Mouse (Mus musculus): ENCODE results near the gene Ccdc7a.
A peak's percentile ranks its signal among the peaks of the same experiment; 100 is the strongest.
"Not testable (repeated sequence)": the region's sequence is repeated elsewhere in the genome, so short reads cannot be mapped to it uniquely, and the experiment has no call there.

Ccdc7a gene

DNA sequence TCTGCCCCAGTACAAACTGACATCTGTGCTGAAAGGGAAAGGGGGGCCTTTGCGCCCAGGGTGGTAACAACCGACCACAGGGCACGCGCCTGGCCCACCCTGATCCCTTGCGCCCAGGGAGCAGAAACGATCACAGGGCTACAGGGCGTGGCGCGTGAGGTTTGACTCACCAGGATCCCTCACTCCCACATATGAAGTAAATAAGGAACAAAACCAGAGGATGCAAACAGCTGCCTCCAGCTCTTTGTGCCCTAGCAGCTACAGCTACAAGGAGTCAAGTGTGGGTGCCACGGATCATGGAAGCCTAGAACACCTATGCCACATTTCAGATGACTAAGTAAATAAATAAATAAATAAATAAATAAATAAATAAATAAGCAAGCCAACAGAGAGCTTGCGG lies at the start of gene Ccdc7a:
Gene Ccdc7a, minus strand, starts transcription at position 101 of the 400 bp plus-strand sequence.
- DNase-seq (ENCODE audit: inconsistent ontology term), result not testable (repeated sequence)

DNA sequence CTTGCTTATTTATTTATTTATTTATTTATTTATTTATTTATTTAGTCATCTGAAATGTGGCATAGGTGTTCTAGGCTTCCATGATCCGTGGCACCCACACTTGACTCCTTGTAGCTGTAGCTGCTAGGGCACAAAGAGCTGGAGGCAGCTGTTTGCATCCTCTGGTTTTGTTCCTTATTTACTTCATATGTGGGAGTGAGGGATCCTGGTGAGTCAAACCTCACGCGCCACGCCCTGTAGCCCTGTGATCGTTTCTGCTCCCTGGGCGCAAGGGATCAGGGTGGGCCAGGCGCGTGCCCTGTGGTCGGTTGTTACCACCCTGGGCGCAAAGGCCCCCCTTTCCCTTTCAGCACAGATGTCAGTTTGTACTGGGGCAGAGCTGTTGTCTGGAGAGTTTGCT lies 1.5 kb upstream of the Ccdc7a start, which contains the start of gene Ccdc7b:
Gene Ccdc7b, plus strand, starts transcription at position 301 of the 400 bp plus-strand sequence.
- not testable (repeated sequence) for DNase-seq (ENCODE audit: inconsistent ontology term)

DNA sequence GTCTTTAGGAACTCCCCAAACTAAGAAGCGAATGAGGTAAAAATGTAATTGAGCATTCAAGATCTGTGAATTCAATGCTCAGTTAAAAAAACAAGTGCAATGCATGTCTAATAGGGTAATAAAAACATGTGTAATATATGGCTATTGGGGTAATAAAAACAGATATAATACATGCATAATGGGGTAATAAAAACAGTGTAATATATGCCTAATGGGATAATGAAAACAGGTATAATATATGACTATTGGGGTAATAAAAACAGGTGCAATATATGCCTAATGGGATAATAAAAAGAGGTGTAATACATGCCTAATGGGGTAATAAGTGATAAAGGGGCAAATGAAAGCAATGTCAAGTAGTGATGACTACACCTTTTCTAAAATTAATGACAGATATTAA lies 73.9 kb downstream of the Ccdc7a start:
- DNase-seq (ENCODE audit: inconsistent ontology term), result no peak

DNA sequence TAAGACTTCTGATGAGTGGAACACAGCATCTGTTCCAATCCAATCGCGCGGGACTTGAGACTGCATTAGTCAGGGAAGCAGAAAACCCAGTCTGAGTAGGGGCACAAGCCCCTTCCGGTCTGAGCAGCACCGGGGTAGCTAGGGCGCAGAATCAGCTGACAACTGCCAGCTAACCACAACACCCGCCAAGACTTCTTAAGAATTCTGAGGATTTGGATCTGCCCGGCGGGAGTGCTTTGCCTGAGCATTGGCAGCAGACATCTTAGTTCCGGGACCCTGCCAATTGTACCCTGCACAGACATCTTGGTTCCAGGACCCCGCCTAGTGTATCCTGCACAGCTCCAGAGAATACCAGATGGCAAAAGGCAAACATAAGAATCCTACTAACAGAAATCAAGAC lies 116.4 kb downstream of the Ccdc7a start:
- not testable (repeated sequence) for DNase-seq (ENCODE audit: inconsistent ontology term)

DNA sequence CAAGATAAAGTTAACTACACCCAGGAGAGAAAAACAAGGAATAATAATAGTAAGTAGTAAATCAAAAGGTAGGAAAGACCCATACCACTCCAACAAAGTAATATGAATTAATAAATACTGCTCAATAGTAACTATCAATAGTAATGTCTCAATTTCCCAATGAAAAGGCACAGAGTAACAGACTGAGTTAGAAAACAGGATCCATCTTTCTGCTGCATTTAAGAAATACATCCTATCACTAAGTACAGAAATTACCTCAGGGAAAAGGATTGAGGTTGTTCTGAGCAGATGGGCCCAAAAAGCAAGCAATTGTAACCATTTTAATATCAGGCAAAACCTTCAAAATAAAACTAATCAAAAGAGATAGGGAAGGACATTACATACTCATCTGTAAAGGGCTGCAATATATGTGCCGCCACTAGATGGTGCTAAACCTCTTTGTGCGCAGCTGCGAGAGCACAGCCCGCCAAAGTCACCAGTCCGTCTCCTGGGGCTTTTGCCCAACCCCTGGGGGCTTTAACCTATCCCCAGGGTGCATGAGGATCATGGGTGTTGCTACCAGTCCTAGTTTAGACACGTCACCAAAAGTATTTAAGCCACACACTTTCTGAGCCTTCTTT lies 124.2 kb downstream of the Ccdc7a start:
- peak; percentile 4 for DNase-seq (ENCODE audit: inconsistent ontology term)

DNA sequence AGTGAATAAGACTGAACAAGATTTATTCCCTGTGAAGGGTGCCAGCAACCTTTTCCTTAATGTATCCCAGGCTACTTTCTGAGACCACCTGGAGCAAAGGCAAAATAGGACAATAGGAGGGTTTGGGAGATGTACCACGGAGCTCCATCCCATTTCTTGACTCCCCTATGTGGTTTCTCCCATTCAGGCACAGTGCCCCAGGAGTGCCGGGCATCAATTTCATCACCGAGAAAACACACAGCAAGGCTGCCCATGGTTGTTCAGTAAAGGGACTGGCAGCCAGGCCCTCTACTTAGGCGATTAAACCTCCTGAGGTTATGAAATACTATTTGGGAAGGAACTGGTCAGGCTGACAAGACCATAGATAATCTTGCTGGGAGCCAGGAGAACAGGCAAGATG lies 131.9 kb downstream of the Ccdc7a start:
- no peak for DNase-seq (ENCODE audit: inconsistent ontology term)

DNA sequence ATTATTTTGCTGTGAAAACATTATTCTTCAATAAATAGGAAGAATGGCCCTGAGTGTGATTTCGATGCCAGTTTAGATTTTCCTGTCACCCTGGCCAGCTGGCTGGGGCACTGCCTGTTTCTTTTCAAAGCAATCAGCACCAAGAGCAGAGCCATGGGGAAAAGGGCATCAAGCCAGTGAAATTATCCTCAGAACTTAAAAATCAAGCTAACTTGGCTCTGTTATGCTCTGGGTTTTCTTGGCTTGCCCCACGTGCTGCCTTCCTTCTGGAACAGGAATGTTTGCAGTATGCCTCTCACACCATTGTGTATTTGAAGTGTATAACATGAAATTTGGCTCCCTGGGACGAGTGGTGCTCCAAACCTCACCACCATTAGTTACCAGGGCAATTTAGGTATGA lies 182.6 kb downstream of the Ccdc7a start:
- DNase-seq (ENCODE audit: inconsistent ontology term), result no peak

DNA sequence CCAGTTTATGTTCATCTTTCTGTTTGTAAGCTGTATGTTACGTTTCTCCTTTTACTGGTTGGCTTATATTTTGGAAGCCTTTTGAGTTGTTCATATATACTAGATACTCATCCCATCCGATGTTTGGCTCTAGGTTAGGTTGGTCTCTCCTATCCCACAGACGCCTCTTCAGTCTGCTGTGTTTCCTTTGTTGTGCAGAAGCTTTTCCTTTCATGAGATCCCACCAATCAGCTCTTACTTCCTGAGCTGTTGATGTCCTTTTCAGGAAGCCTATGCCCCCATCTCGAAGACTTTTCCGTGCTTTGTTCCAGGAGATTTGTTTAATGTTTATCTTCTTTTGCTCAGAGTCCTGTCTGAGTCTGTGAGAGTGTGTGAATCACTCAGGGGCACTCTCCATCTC lies 221.6 kb downstream of the Ccdc7a start:
- DNase-seq (ENCODE audit: inconsistent ontology term), result no peak

DNA sequence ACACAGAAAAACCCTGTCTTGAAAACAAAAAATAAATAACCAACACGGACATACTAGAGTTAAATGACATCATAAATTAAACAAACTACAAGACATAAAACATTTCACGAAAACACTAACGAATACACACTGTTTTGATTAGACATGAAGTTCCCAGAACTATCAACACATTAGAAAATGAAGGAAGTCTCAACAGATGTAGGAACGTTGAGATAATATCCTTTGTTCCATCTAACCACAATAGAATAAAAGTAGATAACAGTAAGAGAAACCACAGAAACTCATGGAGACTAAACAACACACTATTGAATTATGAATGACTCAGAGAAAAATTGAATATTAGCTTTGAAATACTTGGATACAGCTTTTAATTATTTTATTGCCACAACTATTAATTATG lies 252.8 kb downstream of the Ccdc7a start:
- no peak for DNase-seq (ENCODE audit: inconsistent ontology term)

DNA sequence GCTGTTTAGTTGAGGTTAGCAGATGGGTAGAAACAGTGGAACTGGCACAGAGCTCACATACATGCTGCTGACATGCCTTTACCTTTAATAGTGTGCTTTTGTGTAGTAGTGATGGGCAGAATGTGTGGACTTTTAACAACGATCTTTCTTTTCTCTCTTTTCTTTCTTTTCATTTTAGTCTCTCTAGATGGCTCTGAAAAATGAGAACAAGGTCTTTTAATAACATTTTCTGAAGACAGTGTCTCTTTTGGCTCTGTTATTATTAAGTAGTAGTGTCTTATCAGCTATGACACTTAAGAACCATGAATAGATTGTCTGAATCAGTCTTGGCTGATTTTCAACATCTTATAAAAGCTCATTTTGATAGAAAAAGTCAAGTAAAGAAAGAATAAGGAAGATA lies 266.7 kb downstream of the Ccdc7a start, which contains the start of gene Gm3952:
Gene Gm3952, minus strand, starts transcription at position 101 of the 400 bp plus-strand sequence.
- no peak for DNase-seq (ENCODE audit: inconsistent ontology term)

DNA sequence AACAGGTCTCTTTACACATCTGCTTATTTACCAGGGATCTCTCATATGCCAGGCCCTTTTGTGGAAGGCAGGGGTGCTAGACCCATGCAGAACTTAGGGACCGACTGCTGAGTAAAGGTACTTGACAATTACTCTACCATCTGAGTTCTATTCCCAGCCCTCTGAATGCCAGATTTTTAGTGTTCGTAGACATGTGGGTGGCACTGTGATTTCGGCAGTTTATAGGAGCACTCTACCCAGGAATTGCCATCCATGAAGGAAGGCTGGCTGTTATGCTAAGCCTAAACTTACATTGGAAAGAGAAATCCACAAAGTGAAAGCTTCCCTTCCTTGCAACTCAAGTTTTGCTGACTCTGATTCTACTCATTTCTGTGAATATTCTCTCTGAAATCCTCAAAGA lies 329.6 kb downstream of the Ccdc7a start:
- DNase-seq (ENCODE audit: inconsistent ontology term), result no peak

DNA sequence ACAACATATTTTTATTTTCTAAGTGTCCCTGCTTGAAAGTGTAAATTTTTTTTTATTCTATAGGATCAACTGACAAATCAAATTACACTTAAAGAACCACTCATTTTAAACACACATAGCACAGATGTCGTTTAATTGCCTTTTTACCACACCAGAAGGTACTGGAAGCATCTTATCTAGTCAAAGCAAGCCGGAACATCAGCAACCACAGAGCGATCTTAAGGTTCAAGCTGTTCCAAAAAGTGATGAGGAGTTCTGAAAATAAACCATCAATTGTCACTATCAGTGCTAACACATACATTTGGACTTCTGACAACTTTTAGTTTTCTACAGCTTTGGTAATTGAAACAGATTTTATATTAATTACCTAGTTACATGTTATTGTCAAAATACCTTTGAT lies 331.2 kb downstream of the Ccdc7a start:
- no peak for DNase-seq (ENCODE audit: inconsistent ontology term)

DNA sequence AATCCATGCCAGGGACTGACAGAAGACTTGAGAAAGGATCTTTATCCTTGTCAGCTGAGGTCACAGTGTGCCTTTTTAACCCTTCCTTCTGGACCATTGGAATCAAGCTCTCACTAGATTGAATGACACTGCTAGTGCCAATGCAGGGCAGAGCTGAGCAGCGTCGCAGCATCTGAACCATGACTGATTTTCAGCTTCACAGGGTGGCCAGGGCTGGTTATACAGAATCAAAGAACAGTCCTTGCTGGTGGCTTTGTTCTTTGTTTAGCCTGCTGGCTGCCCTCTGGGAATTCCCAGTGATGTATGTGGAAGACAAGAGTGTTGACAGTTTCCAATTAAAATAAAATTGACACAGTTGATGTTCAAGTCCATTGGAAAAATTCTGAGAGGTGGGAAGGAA lies 333.1 kb downstream of the Ccdc7a start:
- DNase-seq (ENCODE audit: inconsistent ontology term), result no peak

DNA sequence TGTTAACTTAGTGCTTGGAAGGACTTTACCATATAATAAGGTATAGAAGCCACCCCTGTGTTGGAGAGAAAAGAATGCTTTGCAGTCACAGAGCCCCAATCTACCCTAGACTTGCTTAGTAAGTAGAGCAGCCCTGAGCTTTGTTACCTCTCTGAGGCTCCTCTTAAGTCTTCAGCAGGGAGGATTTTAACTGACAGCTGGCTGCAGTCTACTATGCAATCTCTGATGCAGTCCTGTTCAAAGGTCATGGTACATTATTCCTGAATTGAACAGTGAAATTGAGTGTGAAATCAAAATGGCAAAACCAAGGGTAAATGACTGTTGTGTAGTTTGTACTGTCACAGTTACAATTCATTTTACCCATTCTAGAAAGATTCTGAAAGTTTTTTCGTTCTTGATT lies 338.1 kb downstream of the Ccdc7a start:
- no peak for DNase-seq (ENCODE audit: inconsistent ontology term)

DNA sequence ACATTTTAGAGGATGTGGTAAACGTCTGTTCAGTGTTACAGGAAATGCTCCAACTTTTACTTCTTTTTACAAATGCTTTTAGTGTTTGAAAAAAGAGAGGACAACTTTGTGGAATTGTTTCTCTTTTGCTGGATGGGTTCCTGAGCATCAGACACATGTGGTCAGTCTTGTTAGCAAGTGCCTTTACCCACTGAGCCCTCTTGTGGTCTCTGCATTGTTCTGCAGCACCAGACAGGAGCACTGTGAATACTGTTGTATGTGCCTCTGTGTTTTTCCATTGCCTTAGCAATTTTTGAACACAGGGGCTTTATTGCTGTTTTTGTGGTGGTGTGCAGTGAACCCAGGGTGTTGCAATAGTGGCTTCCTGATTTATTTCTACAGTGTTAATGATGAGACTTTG lies 340.5 kb downstream of the Ccdc7a start:
- peak; percentile 51 for DNase-seq (ENCODE audit: inconsistent ontology term)

DNA sequence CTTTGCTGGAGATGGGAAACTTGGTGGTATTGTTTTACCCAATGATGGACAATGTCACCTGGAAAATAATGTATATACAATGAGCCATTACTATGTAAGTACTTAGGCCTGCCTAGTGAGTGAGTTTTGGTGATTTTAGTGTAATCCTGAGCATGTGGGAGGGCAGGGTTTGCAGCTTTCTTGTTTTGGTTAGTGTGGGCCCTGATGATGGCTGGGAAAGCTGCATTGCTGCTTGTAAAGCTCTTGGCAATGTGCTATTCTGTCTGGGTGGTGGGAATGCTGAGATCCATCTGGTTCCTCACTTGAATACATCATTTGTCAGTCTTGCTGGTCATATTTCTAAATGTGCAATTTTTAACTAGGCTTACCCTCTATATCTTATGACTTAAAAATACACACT lies 349.1 kb downstream of the Ccdc7a start:
- DNase-seq (ENCODE audit: inconsistent ontology term), result no peak

DNA sequence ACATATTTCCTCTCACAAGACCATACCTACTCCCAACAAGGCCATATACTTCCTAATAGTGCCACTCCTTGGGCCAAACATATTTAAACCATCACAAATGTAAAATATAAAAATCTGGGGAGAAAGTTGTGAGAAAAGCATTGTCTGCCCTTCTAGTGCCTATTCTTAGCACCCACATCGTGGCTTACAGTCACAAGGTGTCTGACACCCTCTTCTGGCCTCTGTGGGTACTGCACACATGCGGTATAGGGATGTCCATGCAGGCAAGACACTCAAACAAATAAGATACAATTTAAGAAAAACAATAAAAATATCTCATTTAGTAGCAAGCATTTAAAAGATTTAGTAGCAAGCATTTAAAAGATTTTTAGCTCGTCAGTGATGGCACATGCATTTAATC lies 356.1 kb downstream of the Ccdc7a start:
- DNase-seq (ENCODE audit: inconsistent ontology term), result peak; percentile 57

DNA sequence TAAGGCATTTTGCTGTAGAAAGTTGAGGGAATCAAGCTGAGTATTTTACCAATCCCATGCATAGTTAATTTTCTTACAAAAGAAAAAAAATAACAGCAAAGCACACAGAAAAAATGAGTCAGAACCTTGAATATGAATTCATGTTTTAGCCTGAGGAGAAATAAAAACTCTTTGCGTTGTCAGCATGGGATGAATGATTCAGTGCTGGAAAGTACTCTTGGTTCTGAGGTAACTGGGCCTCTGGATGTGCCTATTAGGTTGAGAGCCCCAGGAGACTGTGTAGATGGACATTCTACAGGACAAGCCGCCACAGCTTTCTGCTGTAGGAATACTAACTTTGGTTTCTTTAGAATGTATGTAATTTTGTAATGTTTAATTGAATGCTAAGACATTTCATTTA lies 360.5 kb downstream of the Ccdc7a start:
- no peak for DNase-seq (ENCODE audit: inconsistent ontology term)

DNA sequence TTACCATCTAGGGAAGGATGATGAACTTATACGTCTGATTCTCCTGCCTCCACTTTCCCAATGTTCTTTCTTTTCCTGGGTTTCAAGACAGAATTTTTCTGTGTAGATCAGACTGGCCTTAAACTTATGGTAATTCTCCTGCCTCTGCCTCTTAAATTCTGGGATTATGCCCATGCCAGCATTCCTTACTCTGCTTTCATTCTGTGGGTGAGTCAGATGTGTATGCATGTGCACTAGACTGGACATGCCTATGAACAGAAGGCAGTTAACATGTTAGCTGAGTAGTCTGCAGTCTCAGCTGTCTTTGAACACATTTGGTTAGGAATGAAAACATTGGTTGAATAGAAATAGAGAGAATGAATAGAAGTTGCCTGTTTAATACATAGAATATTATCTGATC lies 360.9 kb downstream of the Ccdc7a start:
- peak; percentile 54 for DNase-seq (ENCODE audit: inconsistent ontology term)

DNA sequence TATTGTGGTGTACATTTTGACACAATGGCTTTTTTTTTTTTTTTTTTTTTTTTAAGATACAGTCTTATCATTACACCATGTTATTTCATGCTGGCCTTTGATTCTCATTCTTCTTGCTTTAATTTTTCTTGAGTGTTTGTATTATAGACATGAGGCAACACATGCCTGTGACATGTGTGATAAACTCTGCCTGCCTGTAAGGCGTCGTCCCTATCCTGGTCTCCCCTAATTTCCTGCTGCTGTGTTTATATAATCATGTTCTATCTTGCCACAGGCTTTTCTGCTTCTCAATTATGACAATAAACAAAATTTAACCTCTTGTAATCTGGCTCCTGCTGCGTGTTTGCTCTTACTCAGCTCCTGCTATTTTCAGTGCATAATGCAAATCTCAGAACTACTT lies 367.4 kb downstream of the Ccdc7a start:
- DNase-seq (ENCODE audit: inconsistent ontology term), result no peak

DNA sequence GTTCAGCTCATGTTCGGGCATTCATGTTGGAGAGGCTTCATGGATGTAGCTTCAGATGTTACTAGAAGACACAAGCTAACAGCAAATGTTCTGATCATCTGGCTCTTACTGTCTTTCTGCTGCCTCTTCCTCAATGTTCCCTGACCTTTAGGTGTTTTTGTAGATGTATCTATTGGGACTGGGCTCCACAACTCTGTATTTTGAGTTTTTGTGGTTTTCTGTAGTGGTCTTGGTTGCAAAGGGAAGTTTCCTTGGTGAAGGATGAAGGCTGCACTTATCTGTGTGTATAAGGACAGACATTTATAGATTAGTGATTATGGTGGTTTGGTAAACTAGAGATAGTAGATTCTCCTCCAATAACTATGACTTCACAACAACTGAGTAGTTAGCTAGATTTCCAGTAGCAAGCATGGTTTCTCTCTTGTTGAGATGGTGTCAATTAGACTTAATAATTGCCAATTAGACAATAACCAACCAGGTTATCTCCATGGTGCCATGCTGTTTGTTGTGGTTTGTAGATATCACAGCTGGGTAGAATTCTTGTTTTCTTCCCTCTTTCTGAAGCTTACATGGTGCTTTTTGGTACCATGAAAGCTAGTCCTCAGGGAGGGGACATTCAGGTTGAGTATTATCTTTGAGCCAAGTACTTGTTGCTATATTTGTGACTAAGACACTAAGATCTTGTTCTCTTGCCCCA lies 368.5 kb downstream of the Ccdc7a start:
- DNase-seq (ENCODE audit: inconsistent ontology term), result no peak

DNA sequence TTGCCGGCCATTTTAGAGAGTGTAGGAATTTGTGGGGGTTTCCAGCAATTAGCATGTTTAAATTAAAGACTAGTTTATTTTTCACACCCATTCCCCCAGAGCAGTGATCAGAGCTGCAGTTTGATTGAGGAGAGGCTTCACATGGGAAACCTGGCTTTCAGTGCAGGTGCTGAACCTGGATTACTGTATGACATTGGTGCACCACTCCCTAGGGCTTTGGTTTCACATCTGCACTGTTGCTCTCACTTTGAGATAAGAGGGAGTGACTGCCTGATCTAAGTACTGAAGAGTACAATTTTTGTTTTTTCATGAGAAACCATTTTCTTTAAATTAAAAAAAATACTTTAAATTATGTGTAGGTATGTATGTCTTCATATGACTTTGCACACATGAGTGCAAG lies 375.3 kb downstream of the Ccdc7a start:
- DNase-seq (ENCODE audit: inconsistent ontology term), result no peak

DNA sequence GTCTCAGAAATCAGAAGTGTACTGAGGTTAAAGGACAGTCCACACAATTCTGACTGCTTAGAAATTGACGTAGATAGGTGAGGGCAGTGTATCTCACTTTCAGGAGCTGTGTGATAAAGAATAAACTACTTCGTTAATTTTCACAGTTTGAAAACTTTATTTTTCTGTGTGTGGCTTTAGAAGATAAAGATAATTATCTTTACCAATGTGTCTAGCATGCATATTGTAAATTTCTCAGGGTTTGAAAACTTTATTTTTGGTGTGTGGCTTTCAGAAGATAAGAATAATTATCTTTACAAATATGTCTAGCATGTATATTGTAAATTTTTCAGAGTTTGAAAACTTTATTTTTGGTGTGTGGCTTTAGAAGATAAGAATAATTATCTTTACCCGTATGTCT lies 376.6 kb downstream of the Ccdc7a start:
- no peak for DNase-seq (ENCODE audit: inconsistent ontology term)
